Mouse (Mus musculus) regulatory T cell (primary cell): Measurements from ENCODE around the gene Gm5591.
"Not testable (repeated sequence)": the region's sequence is repeated elsewhere in the genome, so short reads cannot be mapped to it uniquely, and the experiment has no call there.

Source experiments
- in situ Hi-C: fragments of 300-600 bp; cut with MboI, MseI; formaldehyde crosslinking; loops from one replicate; pipeline ENCODE4 v1.15.1; 2025; ENCODE audit warnings: high pct_unique_total_duplicates

The Gm5591 gene

DNA sequence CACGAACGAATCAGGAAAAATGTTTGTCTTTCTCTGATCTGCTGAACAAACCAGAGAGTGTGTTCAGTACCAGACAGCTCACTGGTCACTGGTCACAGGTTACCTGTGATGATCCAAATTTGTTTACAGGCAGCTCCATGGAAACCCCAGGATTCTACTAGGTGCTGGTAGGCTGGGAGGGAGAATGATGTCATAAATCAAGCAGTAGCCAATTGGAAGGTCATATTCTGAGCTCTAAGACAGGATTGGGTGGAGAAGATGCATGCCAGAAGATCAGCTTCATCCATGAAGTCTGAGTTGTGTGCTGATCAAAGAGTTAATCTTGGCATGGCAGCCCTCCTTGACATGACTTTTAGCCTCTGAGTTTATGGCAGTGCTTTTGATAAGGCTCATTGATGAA, at the start of gene Gm5591:
TSS of gene Gm5591 (minus strand) at position 101 of the 400 bp plus-strand sequence.
- in situ Hi-C loops: loop anchor here (10.0 kb wide), 1 partner anchor 157 kb away; no protein-coding TSS in a partner anchor

DNA sequence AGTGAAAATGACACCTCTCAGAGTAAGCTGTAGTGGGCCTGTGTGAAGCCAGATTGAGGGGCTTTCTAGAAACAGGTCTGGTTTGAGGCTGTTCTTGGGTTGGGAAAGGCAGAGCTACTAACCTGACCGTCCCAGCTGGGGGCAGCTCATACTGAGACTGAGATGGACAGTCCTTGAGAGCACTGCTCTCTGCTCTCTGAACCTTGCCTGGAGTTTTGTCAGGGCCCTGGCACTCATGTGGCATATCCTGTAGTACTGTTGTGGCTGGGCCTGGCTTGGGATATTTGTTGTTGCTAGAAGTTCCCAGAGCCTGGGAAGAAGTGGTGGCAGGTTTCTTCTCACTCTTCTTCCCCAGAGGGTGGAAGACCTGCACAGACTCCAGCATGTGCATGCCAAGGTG, 39.5 kb downstream of the Gm5591 start:
- in situ Hi-C loops: not testable (repeated sequence)
